Mouse (Mus musculus): ENCODE measurements around the gene Rab7.

GRCm38 (mm10) chr6:87981030-87981485, 64.0 kb downstream of the Rab7 start:
- TF ChIP-seq CTCF (conservative IDR thresholded peaks at IDR 0.05; ENCODE audit: insufficient read depth, insufficient read length, low read depth, low read length) (no peak), POLR2A (IDR thresholded peaks at IDR 0.05; ENCODE audit: low read depth, low read length) (no peak)

Data from kidney, adult 2 months (tissue).